Mouse (Mus musculus) T-cell, adult 2 months (primary cell): ENCODE measurements at regions not wholly inside any gene's neighbourhood (a gene's known extent, or its start where the extent isn't known, plus 50 kb on each side); places are given as distances from the start of the nearest gene placed in this dataset.

Experiments
- DNase-seq: peaks from one replicate; pipeline ENCODE4 v3.0.0; 2022; ENCODE audit warnings: low spot score

DNA sequence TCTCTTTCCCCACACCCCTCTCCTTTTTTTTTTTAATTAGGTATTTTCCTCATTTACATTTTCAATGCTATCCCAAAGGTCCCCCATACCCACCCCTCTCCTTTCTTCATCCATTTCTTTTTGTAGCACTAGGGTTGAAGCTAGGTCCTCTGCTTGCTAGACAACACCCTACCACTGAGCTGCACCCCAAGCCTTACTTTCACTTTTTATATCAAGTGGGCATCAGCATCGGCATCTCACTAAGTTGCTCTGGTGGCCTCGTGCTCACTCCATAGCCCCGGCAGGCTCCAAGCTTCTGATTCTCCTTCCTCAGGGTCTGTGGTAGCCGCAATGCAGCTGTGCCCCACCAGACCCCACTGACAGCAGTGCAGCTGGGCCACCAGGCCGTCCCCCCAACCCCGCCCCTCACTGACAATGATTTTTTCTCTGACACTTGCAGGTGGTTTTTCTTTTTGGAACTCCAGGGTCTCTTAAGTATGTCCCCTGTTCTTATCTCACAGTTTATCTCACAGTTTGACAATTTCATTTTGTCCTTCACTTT is 77.5 kb downstream of the Nufip1 start:
- DNase-seq: peak; percentile 18

DNA sequence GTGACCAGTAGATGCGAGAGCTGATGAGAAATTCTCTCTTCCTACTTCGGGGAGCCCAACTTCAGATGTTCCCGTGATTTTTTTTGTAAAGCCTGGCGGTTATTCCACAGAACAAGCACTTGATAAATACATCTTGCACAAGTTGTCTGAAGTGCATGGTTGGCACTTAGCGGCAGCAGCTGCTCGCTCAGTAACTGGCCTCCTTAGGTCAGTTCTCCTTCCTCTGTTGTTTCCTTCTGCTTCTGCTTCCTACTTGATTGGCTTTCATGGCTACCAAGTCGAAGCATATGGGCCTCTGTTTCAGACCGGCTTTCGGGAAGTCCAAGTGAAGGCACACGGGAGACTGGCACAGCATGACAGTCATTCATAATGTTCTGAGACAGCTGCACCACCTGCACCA is 84.6 kb downstream of the Nufip1 start:
- DNase-seq: no peak

DNA sequence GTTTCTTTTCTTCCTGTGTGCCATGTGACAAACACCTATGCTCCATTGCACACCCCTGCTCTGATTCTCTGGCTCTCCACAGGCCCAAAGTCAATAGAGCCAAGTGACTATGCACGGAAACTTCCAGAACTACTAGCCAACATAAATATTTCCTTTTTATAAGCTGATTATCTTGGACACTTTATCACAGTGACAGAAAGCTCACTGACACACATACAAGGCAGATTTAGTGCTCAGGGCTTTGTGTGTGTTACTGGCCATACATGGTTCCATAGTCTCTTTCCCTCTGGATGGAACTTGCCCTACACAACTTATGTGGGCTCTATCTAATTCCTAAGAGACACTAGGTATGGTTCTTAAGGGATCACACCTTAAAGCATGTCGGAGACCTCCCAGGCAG is 86.7 kb downstream of the Nufip1 start:
- DNase-seq: no peak

DNA sequence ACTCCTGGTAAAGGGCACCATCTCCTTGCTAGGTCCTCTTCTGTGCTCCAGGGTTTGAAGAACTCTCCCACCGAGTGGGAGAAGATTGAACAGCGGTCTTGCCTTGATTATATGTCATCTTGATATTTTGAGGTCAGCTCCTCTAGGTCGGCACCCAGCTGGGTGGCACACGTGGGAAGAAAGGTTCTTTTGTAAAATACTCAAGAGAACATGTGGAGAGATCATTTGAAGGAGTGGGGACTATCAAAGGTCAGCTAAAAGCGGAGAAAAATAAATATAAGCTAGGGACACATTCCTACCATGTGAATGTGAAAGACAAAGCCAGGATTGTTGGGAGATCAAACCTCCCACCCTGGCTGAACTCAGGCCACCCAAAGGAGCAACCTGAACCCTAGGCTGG is 87.7 kb downstream of the Nufip1 start:
- no peak for DNase-seq

DNA sequence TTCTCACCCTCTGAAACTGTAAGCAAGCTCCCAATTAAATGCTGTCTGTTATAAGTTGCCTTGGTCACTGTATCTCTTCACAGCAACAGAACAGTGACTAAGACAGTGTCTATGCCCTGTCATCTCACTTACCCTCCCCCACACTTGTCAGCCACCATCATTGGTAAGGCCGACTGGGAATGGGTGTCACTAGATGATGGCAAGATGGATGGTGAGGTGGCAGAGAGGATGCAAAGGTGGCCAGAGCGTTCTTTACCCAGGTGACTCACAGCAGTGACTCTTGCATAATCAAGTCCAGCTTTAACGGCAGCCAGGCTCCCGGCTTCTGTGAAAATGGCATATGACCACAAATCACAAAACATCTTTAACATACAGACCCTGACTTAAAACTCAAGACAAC is 91.9 kb downstream of the Nufip1 start:
- DNase-seq: no peak

DNA sequence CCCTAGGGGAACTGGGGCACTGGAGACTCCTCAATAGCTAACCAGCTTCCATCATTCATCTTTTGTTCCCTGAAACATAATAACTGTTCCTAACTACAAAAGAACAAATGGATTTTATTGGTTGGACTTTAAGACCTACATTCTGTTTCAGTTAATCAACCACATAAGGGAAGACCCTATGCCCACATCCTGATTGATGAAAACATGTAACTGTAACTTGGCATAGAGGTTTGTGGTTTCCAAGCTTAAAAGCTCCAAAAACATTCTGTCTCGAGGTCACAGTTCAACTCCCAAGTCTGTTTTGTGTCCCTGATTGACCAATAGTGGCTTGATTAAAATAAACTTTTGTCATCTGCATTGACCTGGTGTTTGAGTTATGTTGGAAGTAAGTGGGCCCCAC is 92.4 kb downstream of the Nufip1 start:
- no peak for DNase-seq

DNA sequence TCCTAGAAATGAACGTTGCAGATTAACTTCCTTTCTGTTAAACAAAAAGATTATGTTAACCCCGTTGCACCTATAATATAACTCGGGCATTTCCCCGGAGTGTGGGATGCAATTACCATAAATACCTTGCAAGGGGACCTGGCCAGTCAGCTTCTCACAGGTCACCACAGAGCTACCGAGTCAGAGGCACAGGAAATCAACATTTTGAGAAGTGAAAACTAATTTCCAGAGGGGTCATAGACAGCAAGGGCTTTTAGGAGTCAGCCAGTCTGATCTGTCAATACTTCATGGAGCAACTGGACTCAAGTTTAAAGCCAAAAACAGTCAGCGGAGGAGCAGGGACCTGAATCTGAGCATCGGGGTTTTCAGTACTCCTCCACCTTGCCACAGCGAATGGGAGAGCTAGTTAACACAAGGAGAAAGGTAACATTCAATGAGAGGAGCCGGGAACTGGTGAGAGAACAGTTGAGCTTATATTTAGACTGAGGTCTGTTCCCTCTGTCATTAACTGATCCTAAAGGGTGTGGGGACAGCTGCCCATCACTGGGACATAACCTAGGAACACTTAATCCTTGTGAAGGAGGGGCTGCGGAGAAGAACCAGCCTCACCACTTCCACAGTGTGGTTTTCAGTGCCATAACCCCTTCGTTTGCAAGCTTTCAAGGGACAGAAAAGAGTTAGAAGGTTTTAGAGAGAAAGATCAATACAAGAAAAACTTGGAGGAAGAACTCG is 105.9 kb downstream of the Nufip1 start:
- peak; percentile 10 for DNase-seq

DNA sequence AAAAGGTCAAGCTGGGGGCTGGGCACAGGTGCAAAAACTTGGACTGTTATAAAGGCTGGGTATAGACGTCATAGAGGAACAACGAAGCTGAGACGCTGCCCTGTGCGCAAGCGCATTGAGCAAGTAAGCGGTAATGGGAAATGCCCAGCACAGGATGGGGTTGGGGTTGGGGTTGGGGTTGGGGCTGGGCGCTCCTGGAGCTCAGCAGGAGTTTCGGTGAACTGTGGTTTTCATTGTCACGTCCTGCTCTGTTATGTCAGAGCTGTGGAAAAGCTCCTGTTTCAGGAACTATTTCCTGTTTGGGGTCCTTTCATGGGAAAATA is 106.4 kb downstream of the Nufip1 start:
- DNase-seq: peak; percentile 75

DNA sequence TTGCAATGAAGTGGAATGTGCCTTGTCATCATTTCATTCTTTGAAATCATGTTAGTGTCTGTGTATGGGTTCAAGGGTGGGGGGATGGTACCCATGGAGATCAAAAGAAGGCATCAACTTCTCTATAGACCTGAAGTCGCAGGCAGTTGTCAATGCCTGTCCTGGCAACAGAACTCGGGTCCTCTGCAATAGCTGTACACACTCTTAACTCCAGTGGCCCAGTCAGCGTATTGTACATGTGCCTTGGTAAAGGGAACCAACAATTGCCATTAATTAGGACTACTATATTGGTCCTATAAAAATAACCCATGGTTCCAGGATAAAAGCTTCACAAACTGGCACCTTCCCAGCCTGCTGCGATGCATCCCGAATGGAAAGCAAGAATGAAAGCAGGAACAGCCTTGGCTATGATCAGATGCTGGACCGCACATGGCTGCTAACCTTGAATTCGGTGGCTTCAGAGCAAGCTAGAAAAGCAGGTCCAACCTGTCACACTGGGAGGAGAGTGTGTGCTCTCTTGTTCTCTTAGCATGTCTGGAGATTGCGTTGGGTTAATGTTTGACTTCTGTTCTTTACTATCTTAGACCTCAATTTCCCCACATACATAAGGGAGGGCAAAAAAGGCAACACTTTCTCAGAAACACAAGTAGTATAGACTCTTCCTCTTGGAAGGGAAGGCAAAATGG is 107.0 kb downstream of the Nufip1 start:
- no peak for DNase-seq

DNA sequence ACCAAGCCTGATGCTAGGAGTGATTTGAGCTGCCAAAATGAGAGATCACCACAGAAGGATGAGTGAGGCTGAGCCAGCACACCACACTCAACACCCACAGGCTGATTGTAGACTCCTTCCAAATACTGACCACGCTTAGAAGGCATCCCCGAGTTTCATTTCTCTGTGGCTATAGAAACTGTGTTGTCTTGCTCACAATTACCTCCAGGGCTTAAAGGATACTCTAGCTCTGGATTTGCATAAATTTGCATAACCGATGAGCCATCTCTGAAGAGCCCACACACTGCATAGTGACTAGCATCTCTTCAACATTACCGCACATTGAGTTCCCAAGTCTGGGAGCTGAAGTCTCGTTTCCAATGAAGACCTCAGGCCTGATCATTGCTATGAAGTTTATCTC is 110.3 kb downstream of the Nufip1 start:
- DNase-seq: no peak

DNA sequence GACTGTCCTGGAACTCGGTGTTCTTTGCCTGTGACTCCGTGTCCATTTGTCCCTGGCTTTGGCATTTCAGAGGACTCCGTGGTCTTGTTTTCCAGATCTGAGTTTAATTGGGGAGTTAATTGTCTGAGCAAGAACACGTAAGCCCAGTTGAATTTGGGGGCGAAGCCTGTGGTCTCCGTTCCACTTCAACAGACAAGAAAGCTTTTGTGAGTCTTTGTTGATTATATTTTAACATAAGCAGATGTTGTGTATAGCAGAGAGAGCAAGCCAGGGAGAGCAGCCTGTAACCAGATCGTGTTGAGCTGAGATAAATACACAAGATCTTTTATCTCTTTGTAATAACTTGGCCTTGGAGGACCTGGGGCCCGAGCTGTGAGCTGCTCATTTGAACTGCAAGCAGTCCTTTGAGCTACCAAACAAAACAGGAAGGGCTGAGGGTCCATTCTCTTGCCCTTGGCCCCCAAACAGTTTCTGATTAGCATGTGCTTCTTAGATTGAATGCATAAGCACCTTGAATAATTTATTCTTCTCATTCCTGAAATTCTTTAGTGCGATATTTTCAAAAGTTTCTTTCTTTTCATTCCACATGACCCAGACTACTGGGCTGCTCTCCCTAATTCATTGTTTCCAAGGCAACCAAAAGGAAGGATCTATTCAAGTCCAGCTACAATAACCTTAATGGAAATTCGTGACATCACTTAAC is 111.1 kb downstream of the Nufip1 start:
- DNase-seq: no peak

DNA sequence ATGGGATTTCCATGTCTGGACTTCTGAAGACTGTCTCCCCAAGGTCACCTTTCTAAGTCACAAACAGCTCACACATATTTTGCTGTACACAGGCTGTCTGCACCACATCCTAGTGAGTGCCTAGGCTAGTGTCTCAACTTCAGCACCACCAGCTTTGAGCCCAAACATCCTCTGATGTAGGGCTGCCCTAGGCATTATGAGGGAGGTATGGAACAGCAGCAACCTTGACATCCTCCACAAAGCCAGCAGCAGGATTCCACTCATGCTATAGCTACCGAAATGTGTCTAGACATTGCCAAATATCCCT is 111.6 kb downstream of the Nufip1 start:
- DNase-seq: no peak

DNA sequence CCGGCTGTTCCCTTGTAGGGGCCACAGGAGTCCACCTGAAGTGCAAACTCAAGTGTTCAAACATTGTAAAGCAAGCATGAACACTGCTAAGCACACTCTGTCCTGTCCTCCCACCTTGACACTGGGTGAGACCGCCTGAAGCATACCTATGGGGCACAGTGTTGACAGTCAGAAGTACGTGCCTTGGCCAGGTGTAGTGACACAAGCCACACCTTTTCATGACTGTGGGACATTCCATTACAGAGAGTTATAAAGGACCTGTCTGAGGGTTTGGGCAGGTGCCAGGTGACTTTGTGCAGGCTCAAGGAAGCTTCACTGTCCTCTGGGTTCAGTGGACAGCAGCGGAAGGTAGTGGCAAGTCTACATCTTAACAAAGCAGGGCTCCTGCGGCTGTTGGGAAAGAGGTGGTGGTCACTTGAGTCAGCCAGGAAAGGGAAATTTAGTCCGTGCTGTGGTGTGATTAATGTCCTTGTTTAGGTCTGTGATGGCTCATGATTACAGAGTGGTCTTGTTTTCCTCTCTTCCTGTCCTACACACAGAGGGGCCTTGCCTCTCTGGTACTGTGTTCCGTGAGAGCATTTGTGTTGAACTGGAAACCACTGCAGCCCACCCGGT is 112.5 kb downstream of the Nufip1 start:
- no peak for DNase-seq

DNA sequence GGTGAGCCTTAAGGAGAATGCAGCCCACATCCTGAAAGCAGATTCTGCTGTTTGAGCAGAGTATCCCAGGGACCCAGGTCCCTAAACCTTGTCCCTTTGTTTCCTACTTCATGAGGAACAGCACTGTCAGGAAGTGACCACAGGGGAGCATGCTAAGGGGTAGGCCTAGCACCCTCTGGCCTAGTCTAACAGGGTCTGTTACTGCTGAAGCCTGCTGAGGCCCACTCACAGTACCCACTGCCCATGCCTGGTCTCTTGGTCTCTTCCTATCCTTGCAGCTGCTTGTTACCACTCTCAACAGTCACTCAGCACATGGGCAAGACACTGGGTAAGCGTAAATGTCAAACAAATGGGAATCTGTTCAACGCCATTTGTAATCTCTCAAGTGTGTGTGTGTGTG is 113.2 kb downstream of the Nufip1 start:
- no peak for DNase-seq

DNA sequence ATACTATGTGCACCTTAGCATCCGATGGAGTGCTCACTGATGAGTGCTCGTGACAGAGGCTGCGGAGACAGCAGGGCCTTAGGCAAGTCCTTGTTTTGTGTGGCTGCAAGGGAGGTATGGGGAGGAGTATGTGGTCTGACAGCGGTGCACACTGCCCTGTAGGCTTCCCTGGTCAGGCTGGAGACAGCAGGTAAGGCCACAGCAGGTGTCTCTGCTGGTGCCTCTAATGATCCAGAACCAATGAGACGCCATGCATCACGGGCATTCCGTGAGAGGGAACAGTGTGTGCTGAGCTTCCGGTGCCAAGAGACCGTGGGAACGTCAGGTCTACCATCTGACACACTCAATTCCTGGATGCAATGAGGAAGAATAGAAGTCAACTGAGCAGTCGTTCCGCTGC is 114.8 kb downstream of the Nufip1 start:
- DNase-seq: no peak

DNA sequence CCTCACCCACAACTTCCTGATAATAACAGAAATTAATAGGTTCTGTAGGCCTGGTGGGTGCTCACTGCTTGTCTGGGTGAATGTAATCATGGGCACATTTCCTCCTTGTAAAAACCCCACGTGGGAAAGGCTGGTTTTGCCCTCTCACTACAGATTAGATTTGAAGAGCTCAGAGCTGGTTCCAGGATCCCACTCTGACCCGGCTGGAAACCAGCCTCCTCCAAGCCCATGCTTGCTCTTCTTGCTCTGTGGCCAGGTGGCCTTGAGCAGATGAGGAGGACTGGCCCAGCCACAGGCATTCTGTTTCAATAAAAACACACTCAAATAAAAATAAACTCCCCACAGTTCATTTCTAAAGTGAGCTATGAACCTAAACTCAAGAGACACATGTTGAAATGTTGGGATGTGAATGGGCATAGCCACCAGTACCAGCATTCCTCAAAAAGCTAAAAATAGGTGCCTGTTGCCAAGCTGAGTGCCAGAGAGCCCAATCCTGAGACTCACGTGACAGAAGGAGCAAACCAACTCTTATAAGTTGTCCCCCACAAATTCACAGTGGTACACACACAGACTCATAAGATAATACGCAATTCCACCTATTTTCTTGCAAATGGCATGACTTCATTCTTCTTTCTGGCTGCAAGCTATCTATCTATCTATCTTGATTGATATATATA is 116.1 kb downstream of the Nufip1 start:
- no peak for DNase-seq

DNA sequence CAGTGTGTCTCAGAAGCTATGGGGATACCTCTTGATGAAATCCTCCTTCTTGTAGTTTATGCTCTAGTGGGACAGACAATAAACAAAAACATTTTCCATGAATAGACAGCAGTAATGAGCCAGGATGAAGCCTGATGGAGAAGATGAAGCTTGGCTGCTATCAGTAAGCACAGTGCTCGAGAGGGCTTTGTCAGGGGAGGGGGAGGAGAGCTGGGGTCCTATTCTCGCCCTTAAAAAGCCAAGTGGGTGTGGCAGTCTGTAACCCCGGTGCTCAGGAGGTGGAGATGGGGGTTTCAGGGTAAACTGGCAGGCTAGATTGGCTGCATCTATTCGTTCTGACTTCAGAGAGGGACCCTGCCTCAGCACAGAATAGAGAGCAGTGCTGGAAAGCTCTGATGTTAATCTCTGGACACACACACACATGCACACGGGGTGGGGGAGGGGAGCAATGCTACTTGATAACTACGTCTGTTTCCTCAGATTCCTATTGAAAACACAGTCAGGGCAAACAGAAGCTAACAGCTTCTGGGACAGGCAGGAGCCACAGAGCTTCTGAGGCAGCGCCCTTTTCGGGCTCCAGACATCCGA is 118.4 kb downstream of the Nufip1 start:
- no peak for DNase-seq

DNA sequence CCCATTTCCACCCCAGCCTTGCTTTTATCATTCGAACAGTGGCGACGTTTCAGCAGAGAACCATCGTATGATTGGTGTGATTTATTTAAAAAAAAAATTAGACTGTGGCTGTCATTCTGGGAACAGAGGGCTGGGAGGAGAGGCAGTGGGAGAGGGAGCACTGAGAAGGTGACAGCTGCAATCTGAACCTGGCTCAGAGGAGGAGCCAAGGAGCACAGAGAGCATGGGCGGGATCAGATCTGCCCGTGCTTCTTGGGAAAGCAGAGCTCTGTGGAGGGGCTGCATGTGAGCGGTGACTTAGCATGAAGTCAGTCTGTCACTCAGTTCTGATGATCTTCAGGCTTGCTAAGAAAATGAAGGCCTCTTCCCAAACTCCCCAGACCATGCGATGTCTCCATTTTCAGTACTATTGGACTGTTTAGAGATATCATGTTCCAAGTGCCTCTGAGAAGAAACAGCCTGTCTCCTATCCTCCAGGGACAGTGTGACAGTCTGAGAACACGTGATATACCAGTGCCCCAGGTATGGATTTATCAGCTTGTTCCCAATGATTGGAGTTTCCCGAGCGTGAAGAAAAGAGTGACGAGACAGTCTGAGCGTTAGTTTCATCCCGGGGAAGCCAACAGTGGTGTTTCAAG is 129.3 kb downstream of the Nufip1 start:
- no peak for DNase-seq

DNA sequence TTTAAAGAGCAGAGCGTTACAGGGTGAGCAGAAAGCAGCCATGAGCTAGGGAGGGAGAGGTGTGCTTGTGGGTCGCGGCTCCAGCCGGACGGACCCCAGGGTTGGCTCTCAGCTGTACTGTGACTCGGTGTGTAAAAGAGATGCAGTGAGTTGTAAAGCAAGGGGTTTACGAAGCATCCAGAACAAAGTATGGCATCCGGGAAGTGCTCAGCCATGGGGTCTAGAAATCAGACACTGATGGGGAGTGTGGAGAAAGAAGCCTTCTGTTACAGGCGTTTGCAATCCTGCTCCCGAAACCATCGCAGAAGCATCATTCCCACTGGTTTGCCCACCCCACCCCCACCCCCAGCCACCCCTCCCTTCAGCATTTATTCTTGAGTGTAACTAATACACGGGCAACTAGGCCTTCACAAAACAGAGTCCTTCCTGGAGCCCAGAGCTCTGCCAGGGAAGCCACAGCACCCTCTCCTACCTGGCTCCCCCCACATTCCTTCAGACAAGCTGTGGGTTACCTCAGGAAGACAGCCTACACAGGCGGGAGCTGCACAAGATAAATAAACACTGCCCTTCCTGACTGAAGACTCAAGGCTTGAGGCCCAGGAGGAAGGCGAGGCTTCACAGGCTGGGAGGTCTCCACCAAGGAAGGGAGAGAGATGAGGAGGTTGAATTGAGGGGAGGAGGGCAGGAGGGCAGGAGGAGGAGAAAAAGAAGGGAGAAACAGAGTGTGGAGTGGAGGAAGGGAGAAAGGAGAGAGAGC is 133.1 kb downstream of the Nufip1 start:
- no peak for DNase-seq

DNA sequence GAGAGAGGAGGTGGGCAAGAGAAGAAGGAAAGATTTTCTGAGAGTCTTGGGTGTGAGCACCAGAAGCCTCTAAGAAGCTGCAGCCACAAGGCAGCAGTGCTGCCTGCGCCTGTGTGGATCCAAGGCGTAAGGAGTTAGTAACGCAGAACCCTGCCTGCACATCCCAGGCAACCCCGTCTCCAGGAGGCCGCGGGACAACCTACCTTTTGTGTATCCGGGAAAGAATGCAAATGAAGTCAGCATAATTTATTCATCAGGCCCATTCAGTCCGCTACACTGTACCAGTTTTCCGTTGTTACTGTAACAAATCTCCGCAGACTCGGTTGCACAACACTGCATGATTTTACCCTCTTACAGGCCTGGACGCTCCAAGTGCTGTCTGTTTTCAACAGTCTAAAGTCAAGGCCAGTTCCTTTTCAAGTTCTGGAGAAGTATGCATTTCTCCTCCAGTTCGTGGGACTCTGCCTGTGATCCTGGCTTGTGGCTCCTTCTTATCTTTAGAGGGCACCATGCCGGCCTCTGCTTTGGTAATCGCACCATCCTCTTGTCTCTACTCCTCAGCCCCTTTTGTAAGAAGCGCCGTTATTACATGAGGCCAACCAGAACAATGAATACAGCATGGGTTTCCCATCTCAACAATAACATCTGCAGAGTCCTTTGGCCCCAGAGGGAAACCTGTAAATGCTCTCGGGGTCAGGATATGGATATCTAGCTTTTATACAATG is 133.8 kb downstream of the Nufip1 start:
- DNase-seq: no peak
